Mouse (Mus musculus) adrenal gland (tissue): ENCODE measurements at regions not wholly inside any gene's neighbourhood (a gene's known extent, or its start where the extent isn't known, plus 50 kb on each side); places are given as distances from the start of the nearest gene placed in this dataset.
"Not testable (repeated sequence)": the region's sequence is repeated elsewhere in the genome, so short reads cannot be mapped to it uniquely, and the experiment has no call there.

Experiments used
- intact Hi-C: fragments of 180-260 bp; cut with DNase I; formaldehyde crosslinking; loops from one replicate; pipeline ENCODE4 v1.15.1; 2025

GRCm38 (mm10) chr7:64034493-64034892 lies 95.8 kb upstream of the Klf13 start:
- intact Hi-C loops = no loop called here

- intact Hi-C loops = no loop called here
These were observed 94.7 kb upstream of the Klf13 start for GRCm38 (mm10) chr7:64033388-64033787.

GRCm38 (mm10) chr7:64032921-64033354 lies 94.2 kb upstream of the Klf13 start:
- intact Hi-C loops = no loop called here

- intact Hi-C loops = no loop called here
These were observed 91.9 kb upstream of the Klf13 start for GRCm38 (mm10) chr7:64030650-64031049.

GRCm38 (mm10) chr7:64027100-64027499 lies 88.4 kb upstream of the Klf13 start:
- intact Hi-C loops = no loop called here

GRCm38 (mm10) chr7:64025155-64025554 lies 86.4 kb upstream of the Klf13 start:
- intact Hi-C loops = no loop called here

- intact Hi-C loops = no loop called here
These were observed 85.5 kb upstream of the Klf13 start for GRCm38 (mm10) chr7:64024253-64024652.

GRCm38 (mm10) chr7:64022711-64023468 lies 84.2 kb upstream of the Klf13 start:
- intact Hi-C loops = no loop called here

- intact Hi-C loops = no loop called here
These were observed 82.8 kb upstream of the Klf13 start for GRCm38 (mm10) chr7:64021241-64022108.

GRCm38 (mm10) chr7:64018107-64018506 lies 79.4 kb upstream of the Klf13 start:
- intact Hi-C loops = no loop called here

- intact Hi-C loops = no loop called here
These were observed 78.2 kb upstream of the Klf13 start for GRCm38 (mm10) chr7:64016874-64017273.

- intact Hi-C loops = not testable (repeated sequence)
These were observed 76.4 kb upstream of the Klf13 start for GRCm38 (mm10) chr7:64015136-64015535.

GRCm38 (mm10) chr7:64014227-64014626 lies 75.5 kb upstream of the Klf13 start:
- intact Hi-C loops = loop anchor here (5.0 kb wide), 1 partner anchor 72 kb away; no protein-coding TSS in a partner anchor

GRCm38 (mm10) chr7:64013023-64013547 lies 74.4 kb upstream of the Klf13 start:
- intact Hi-C loops = loop anchor here (5.0 kb wide), 1 partner anchor 71 kb away; no protein-coding TSS in a partner anchor

GRCm38 (mm10) chr7:64012268-64012601 lies 73.5 kb upstream of the Klf13 start:
- intact Hi-C loops = loop anchor here (5.0 kb wide), 1 partner anchor 70 kb away; no protein-coding TSS in a partner anchor

GRCm38 (mm10) chr7:64011563-64012267 lies 73.0 kb upstream of the Klf13 start:
- intact Hi-C loops = loop anchor here (5.0 kb wide), 1 partner anchor 69 kb away; no protein-coding TSS in a partner anchor

GRCm38 (mm10) chr7:64010640-64011039 lies 71.9 kb upstream of the Klf13 start:
- intact Hi-C loops = loop anchor here (5.0 kb wide), 1 partner anchor 68 kb away; no protein-coding TSS in a partner anchor

GRCm38 (mm10) chr7:64007766-64008165 lies 69.1 kb upstream of the Klf13 start:
- intact Hi-C loops = no loop called here

GRCm38 (mm10) chr7:64006935-64007334 lies 68.2 kb upstream of the Klf13 start:
- intact Hi-C loops = no loop called here

- intact Hi-C loops = no loop called here
These were observed 67.0 kb upstream of the Klf13 start for GRCm38 (mm10) chr7:64005765-64006164.

GRCm38 (mm10) chr7:64003904-64004303 lies 65.2 kb upstream of the Klf13 start:
- intact Hi-C loops = no loop called here
